ENCODE assay signal across 13 mouse cellular contexts in genomic region chr15:63861965-63862364, GRCm38 (mm10). TPM values are rescaled to one million over a fixed set of nuclear protein-coding genes. Genes with fewer than 3 reads are reported as not detected.
A peak's percentile ranks its signal among the peaks of the same experiment; 100 is the strongest.
DNase-seq lines count a peak whose midpoint lies in the region; ATAC-seq and TF ChIP-seq lines count a peak whose summit lies in the region.
"Not testable (repeated sequence)": the region's sequence is repeated elsewhere in the genome, so short reads cannot be mapped to it uniquely, and the experiment has no call there.
"Had no signal": no experiment of that assay in that cellular context is flagged by ENCODE, and none has a peak within 500 bp of the region (broad histone marks: within the 10 kb centered on the region; RNA-seq: fewer than 3 reads in every experiment).

No protein-coding gene starts in this region.

- H3K27me3 ChIP-seq in forebrain, embryonic 10.5 days (ENCODE audit: poor library complexity, severe bottlenecking); hindbrain, postnatal 0 days (ENCODE audit: insufficient read depth, low read length); midbrain, embryonic 11.5 days (ENCODE audit: control insufficient read depth, insufficient read depth, low read length); stomach, postnatal 0 days (ENCODE audit: control insufficient read depth, insufficient read depth, low read length): not testable (repeated sequence)

- TF ChIP-seq POLR2A in brain, embryonic 14.5 days (IDR thresholded peaks at IDR 0.05; ENCODE audit: borderline replicate concordance, extremely low read depth, insufficient read depth, insufficient read length, poor library complexity, severe bottlenecking): not testable (repeated sequence)

- 43% methylated on average over 5 of the region's 5 CpGs for WGBS in forebrain, embryonic 10.5 days
- WGBS in hindbrain, postnatal 0 days: 43% methylated on average over 5 of the region's 5 CpGs
- WGBS in midbrain, embryonic 11.5 days: 45% methylated on average over 5 of the region's 5 CpGs
- WGBS in stomach, postnatal 0 days: 39% methylated on average over 5 of the region's 5 CpGs

- H3K27ac ChIP-seq in ES-E14 (ENCODE audit: insufficient read depth, low read depth, low read length, poor library complexity, severe bottlenecking); forebrain, embryonic 10.5 days; hindbrain, postnatal 0 days; midbrain, embryonic 11.5 days (ENCODE audit: low read depth, low read length); stomach, postnatal 0 days (replicated peaks): not testable (repeated sequence)

- not testable (repeated sequence) for H3K36me3 ChIP-seq in ES-E14 (ENCODE audit: control insufficient read depth, insufficient read depth, low read length, poor library complexity, severe bottlenecking); forebrain, embryonic 10.5 days (replicated peaks); hindbrain, postnatal 0 days (ENCODE audit: insufficient read depth, low read length); midbrain, embryonic 11.5 days (ENCODE audit: control insufficient read depth, insufficient read depth, low read length); stomach, postnatal 0 days (ENCODE audit: control insufficient read depth, insufficient read depth, low read length)

- H3K9ac ChIP-seq in ES-E14 (ENCODE audit: insufficient read depth, low read depth, low read length, poor library complexity, severe bottlenecking); hindbrain, postnatal 0 days (replicated peaks; ENCODE audit: low read length); midbrain, embryonic 11.5 days (ENCODE audit: low read length); stomach, postnatal 0 days (ENCODE audit: low read length): not testable (repeated sequence)

- DNase-seq in ES-E14 (ENCODE audit: low read depth, low spot score): peak; percentile 27
- DNase-seq in brain, embryonic 14.5 days (ENCODE audit: low read depth): peak; percentile 27
- peak; percentile 20 for DNase-seq in forebrain, embryonic 10.5 days (ENCODE audit: extremely low spot score, low spot score)
- peak; percentile 55 for DNase-seq in hindbrain, postnatal 0 days (ENCODE audit: low spot score)
- DNase-seq in left cerebral cortex, postnatal 14 days (ENCODE audit: low spot score in 2 of 2): peak; percentile 9 to 11
- peak; percentile 89 for DNase-seq in midbrain, embryonic 11.5 days (ENCODE audit: low spot score, missing footprints)
- peak; percentile 53 for DNase-seq in stomach, postnatal 0 days (ENCODE audit: low spot score)

- not testable (repeated sequence) for H3K4me1 ChIP-seq in ES-E14 (ENCODE audit: control insufficient read depth in 2 of 2, insufficient read depth in 2 of 2, low read length in 2 of 2, poor library complexity in 1 of 2); forebrain, embryonic 10.5 days; hindbrain, postnatal 0 days (ENCODE audit: insufficient read depth, low read length); midbrain, embryonic 11.5 days (ENCODE audit: control insufficient read depth, insufficient read depth, low read length); stomach, postnatal 0 days (replicated peaks; ENCODE audit: control insufficient read depth, insufficient read depth)

- H3K4me2 ChIP-seq in hindbrain, postnatal 0 days (ENCODE audit: low read depth, low read length); midbrain, embryonic 11.5 days; stomach, postnatal 0 days (replicated peaks; ENCODE audit: low read depth): not testable (repeated sequence)

- not testable (repeated sequence) for H3K4me3 ChIP-seq in ES-E14 (ENCODE audit: insufficient read depth in 1 of 2, low read depth in 1 of 2, low read length in 2 of 2, poor library complexity in 1 of 2, severe bottlenecking in 1 of 2); forebrain, embryonic 10.5 days; hindbrain, postnatal 0 days (ENCODE audit: low read length); midbrain, embryonic 11.5 days (ENCODE audit: low read depth, low read length); stomach, postnatal 0 days (ENCODE audit: low read depth, low read length)

- not testable (repeated sequence) for TF ChIP-seq EP300 in stomach, postnatal 0 days (optimal IDR thresholded peaks at IDR 0.05)

- TF ChIP-seq CTCF in brain, embryonic 14.5 days (IDR thresholded peaks at IDR 0.05; ENCODE audit: borderline replicate concordance, extremely low read depth, insufficient read depth, insufficient read length): peak; percentile 36; the same call in 1 of the 2 replicates
- TF ChIP-seq CTCF in hindbrain, postnatal 0 days (IDR thresholded peaks at IDR 0.05; ENCODE audit: low read depth): peak; percentile 57
- peak; percentile 68 for TF ChIP-seq CTCF in stomach, postnatal 0 days (IDR thresholded peaks at IDR 0.05; ENCODE audit: low read depth)

- in situ Hi-C loops in ES-E14 (cut with MboI; ENCODE audit: low sequenced_read_pairs in 2 of 2, unreplicated experiment in 2 of 2): not testable (repeated sequence)

- not testable (repeated sequence) for H3K9me3 ChIP-seq in ES-E14 (ENCODE audit: control insufficient read depth, insufficient read depth, low read depth, low read length); forebrain, embryonic 10.5 days; hindbrain, postnatal 0 days (ENCODE audit: low read length); midbrain, embryonic 11.5 days (ENCODE audit: control insufficient read depth, low read length); stomach, postnatal 0 days (ENCODE audit: control insufficient read depth, low read length)

- ATAC-seq in hindbrain, postnatal 0 days; midbrain, embryonic 11.5 days (ENCODE audit: low FRiP score); stomach, postnatal 0 days (ENCODE audit: low FRiP score, low TSS enrichment): not testable (repeated sequence)

- intact Hi-C loops in left cerebral cortex, postnatal 14 days (cut with DNase I): loop anchor here (5.0 kb wide), 1 partner anchor 35 kb away; no protein-coding TSS in a partner anchor

RNA-seq across cellular contexts. Expression of gene Gsdmc3, which starts 16.4 kb away (rescaled TPM):
- total RNA-seq in ES-E14 (2012; rRNA removed): not detected in 2 replicates
- not detected in 2 replicates for polyA plus RNA-seq in brain, embryonic 14.5 days (2012; rRNA removed)
- polyA plus RNA-seq in forebrain, embryonic 10.5 days (2016; fragmentation: Nextera tagmentation; extraction: Ambion mirVana): not detected in 2 replicates
- not detected in 2 replicates for total RNA-seq in hindbrain, postnatal 0 days (2014; rRNA removed)
- polyA plus RNA-seq in hindbrain, postnatal 0 days (2015; fragmentation: Nextera tagmentation; extraction: Ambion mirVana): not detected in 2 replicates
- not detected for total RNA-seq in left cerebral cortex, postnatal 14 days (2021)
- not detected in 2 replicates for polyA plus RNA-seq in midbrain, embryonic 11.5 days (2014; fragmentation: Nextera tagmentation; extraction: Ambion mirVana)
- polyA plus RNA-seq in stomach, postnatal 0 days (2015; fragmentation: Nextera tagmentation; extraction: Ambion mirVana): 0.78 and 1.4 TPM in 2 replicates
- total RNA-seq: heart, adult 18-20 months; heart, postnatal 14 days; layer of hippocampus, adult 18-20 months; left cerebral cortex, postnatal 36 days; megakaryocyte-erythroid progenitor cell, adult 5-6 weeks had no signal
- polyA plus RNA-seq: neural tube, embryonic 13.5 days had no signal

RNA-seq across cellular contexts. Expression of gene Gsdmc2, which starts 17.0 kb away (rescaled TPM):
- not detected in 2 replicates for total RNA-seq in ES-E14 (2012; rRNA removed)
- polyA plus RNA-seq in brain, embryonic 14.5 days (2012; rRNA removed): not detected in 2 replicates
- not detected in 2 replicates for polyA plus RNA-seq in forebrain, embryonic 10.5 days (2016; fragmentation: Nextera tagmentation; extraction: Ambion mirVana)
- total RNA-seq in hindbrain, postnatal 0 days (2014; rRNA removed): not detected in 2 replicates
- 0.15 TPM in 1 of 2 replicates, not detected in the other for polyA plus RNA-seq in hindbrain, postnatal 0 days (2015; fragmentation: Nextera tagmentation; extraction: Ambion mirVana)
- total RNA-seq in left cerebral cortex, postnatal 14 days (2021): not detected
- not detected in 2 replicates for polyA plus RNA-seq in midbrain, embryonic 11.5 days (2014; fragmentation: Nextera tagmentation; extraction: Ambion mirVana)
- 12.4 and 12.7 TPM in 2 replicates for polyA plus RNA-seq in stomach, postnatal 0 days (2015; fragmentation: Nextera tagmentation; extraction: Ambion mirVana)
- total RNA-seq: heart, adult 18-20 months; heart, postnatal 14 days; layer of hippocampus, adult 18-20 months; left cerebral cortex, postnatal 36 days; megakaryocyte-erythroid progenitor cell, adult 5-6 weeks had no signal
- polyA plus RNA-seq: neural tube, embryonic 13.5 days had no signal

RNA-seq across cellular contexts. Expression of gene Gsdmc4, which starts 50.1 kb away (rescaled TPM):
- total RNA-seq in ES-E14 (2012; rRNA removed): 0.11 TPM in 1 of 2 replicates, not detected in the other
- not detected in 2 replicates for polyA plus RNA-seq in brain, embryonic 14.5 days (2012; rRNA removed)
- 0.06 TPM in 1 of 2 replicates, not detected in the other for polyA plus RNA-seq in forebrain, embryonic 10.5 days (2016; fragmentation: Nextera tagmentation; extraction: Ambion mirVana)
- not detected in 2 replicates for total RNA-seq in hindbrain, postnatal 0 days (2014; rRNA removed)
- polyA plus RNA-seq in hindbrain, postnatal 0 days (2015; fragmentation: Nextera tagmentation; extraction: Ambion mirVana): not detected in 2 replicates
- total RNA-seq in left cerebral cortex, postnatal 14 days (2021): under 1 TPM in 1 of 2 experiments, not detected in 1; 0.18 TPM
- polyA plus RNA-seq in midbrain, embryonic 11.5 days (2014; fragmentation: Nextera tagmentation; extraction: Ambion mirVana): not detected in 2 replicates
- 1.8 and 1.9 TPM in 2 replicates for polyA plus RNA-seq in stomach, postnatal 0 days (2015; fragmentation: Nextera tagmentation; extraction: Ambion mirVana)
- total RNA-seq: heart, adult 18-20 months; heart, postnatal 14 days; layer of hippocampus, adult 18-20 months; left cerebral cortex, postnatal 36 days; megakaryocyte-erythroid progenitor cell, adult 5-6 weeks had no signal
- polyA plus RNA-seq: neural tube, embryonic 13.5 days had no signal

Comparison
In these comparisons a context has a peak if more than half of its experiments do, and no peak if none do; other contexts are left out.
1. DNase-seq: peak in every context shown above with its lines; median percentile 89 in midbrain, embryonic 11.5 days; 55 in hindbrain, postnatal 0 days; 53 in stomach, postnatal 0 days; 27 in ES-E14; 27 in brain, embryonic 14.5 days; 20 in forebrain, embryonic 10.5 days; 10 in left cerebral cortex, postnatal 14 days.
2. RNA of gene Gsdmc2, which starts 17.0 kb away (polyA plus RNA-seq): 12.4 to 12.7 TPM in stomach, postnatal 0 days; 0.15 TPM in hindbrain, postnatal 0 days, not detected in brain, embryonic 14.5 days, not detected in forebrain, embryonic 10.5 days and not detected in midbrain, embryonic 11.5 days; every median in the first group is over 10 times any median in the second.
3. Peak in every context shown above with its lines, with median percentiles within 50 percentile points of each other: CTCF ChIP-seq.